Mouse (Mus musculus) spleen, adult 2 months (tissue): Measurements from ENCODE around the gene Il1r1. TPM values are rescaled to one million over a fixed set of nuclear protein-coding genes. Genes with fewer than 3 reads are reported as not detected.

Experiments
- DNase-seq, 2 experiments: peaks; one replicate each; pipeline versions ENCODE4 v3.0.0 to v3.0.0-alpha.2; 2012 to 2021; ENCODE audit warnings: low spot score in 2 of 2, low read depth in 1 of 2
- H3K27ac ChIP-seq: fragments of 200-500 bp; 2 replicates; pipeline ENCODE4 v1.5.1; 2012; ENCODE audit warnings: low read length, inconsistent platforms; ENCODE audit not compliant: insufficient read depth
- H3K27me3 ChIP-seq: fragments of 200-500 bp; 2 replicates; pipeline ENCODE4 v1.6.1; 2012; ENCODE audit warnings: mild to moderate bottlenecking, moderate library complexity, low read length, inconsistent platforms; ENCODE audit not compliant: control insufficient read depth, insufficient read depth
- H3K36me3 ChIP-seq: fragments of 200-500 bp; 2 replicates; pipeline ENCODE4 v1.6.1; 2012; ENCODE audit warnings: mild to moderate bottlenecking, low read length, inconsistent platforms; ENCODE audit not compliant: control insufficient read depth, insufficient read depth
- H3K4me1 ChIP-seq: fragments of 200-500 bp; 2 replicates; pipeline ENCODE4 v1.6.1; 2011; ENCODE audit warnings: inconsistent platforms; ENCODE audit not compliant: control insufficient read depth, insufficient read depth, insufficient read length
- H3K4me3 ChIP-seq: fragments of 200-500 bp; 2 replicates; pipeline ENCODE4 v1.5.1; 2011; ENCODE audit warnings: mild to moderate bottlenecking, inconsistent platforms; ENCODE audit not compliant: insufficient read depth, insufficient read length; ENCODE audit errors: extremely low read depth
- CTCF ChIP-seq: fragments of 200-500 bp; IDR thresholded peaks from 2 replicates; pipeline ENCODE4 v1.5.1; 2011; ENCODE audit warnings: mild to moderate bottlenecking, inconsistent platforms; ENCODE audit not compliant: insufficient read depth, insufficient read length, insufficient replicate concordance; ENCODE audit errors: extremely low read depth
- POLR2A ChIP-seq: fragments of 200-500 bp; IDR thresholded peaks from 2 replicates; pipeline ENCODE4 v1.6.1; 2011; ENCODE audit warnings: low read depth, low read length, inconsistent platforms
- WGBS: fragments of 180-500 bp; shearing (Covaris S2); methylation state at CpG from one replicate; pipeline ENCODE4 v1.1.7; 2018; 5-methylcytosine and 5-hydroxymethylcytosine counted together
- polyA plus RNA-seq: library from polyadenylated mRNA; depleted of rRNA; stranded (reverse); fragments of >200 nt; gene quantifications from 2 replicates; pipeline ENCODE4 v1.2.3, GENCODE M21; 2012

The Il1r1 gene
- polyA plus RNA-seq, 1 experiment = 3.9 TPM

GRCm38 (mm10) chr1:40229771-40230280 is 4.9 kb downstream of the Il1r1 start:
- Histone ChIP-seq H3K27ac (no peak overlapping the region), H3K36me3 (no peaks in the 10 kb centered on the region), H3K4me3 (no peak overlapping the region), H3K27me3 (no peaks in the 10 kb centered on the region), H3K4me1 (no peaks in the 10 kb centered on the region)
- TF ChIP-seq CTCF (no peak), POLR2A (no peak)
- 93% methylated on average over 3 of the region's 3 CpGs for WGBS
- DNase-seq = no peak

- no peak overlapping the region for H3K27ac ChIP-seq
- H3K36me3 ChIP-seq = no peaks in the 10 kb centered on the region
- DNase-seq = no peak
- WGBS = 49% methylated on average over 7 of the region's 7 CpGs
- H3K4me3 ChIP-seq = no peak overlapping the region
- H3K4me1 ChIP-seq = no peaks in the 10 kb centered on the region
- H3K27me3 ChIP-seq = no peaks in the 10 kb centered on the region
- TF ChIP-seq CTCF (no peak), POLR2A (no peak)
Measured at GRCm38 (mm10) chr1:40230336-40230735, 5.5 kb downstream of the Il1r1 start.

GRCm38 (mm10) chr1:40231116-40231515 is 6.2 kb downstream of the Il1r1 start:
- WGBS = 87% methylated on average over 3 of the region's 3 CpGs
- H3K36me3 ChIP-seq = no peaks in the 10 kb centered on the region
- H3K27me3 ChIP-seq = no peaks in the 10 kb centered on the region
- DNase-seq = no peak
- H3K4me3 ChIP-seq = no peak overlapping the region
- TF ChIP-seq CTCF (no peak), POLR2A (no peak)
- no peaks in the 10 kb centered on the region for H3K4me1 ChIP-seq
- no peak overlapping the region for H3K27ac ChIP-seq

DNA sequence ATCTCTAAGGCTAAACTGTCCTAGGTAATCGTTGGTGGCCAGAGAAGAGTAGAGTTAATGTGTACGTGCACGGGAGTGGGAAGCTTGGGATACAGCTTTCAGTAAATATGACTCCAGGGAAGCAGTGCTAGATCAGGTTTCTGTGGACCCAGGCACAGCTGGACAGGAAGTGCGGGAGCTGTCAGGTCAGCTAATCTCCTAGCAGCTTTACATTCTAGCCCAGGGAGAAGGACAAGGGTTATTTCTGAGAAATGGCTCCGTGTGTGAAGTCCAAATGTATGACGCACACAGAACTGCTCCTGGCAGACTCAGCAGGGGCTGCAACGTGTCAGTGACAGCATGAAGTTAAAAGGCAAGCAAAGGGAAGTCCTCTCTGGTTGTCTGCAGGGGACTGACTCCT is 8.3 kb downstream of the Il1r1 start:
- Histone ChIP-seq H3K36me3 (no peaks in the 10 kb centered on the region), H3K27ac (no peak overlapping the region), H3K4me1 (no peaks in the 10 kb centered on the region; the same call in 1 of the 2 replicates), H3K4me3 (no peak overlapping the region), H3K27me3 (no peaks in the 10 kb centered on the region)
- 79% methylated on average over 7 of the region's 7 CpGs for WGBS
- no peak for DNase-seq
- TF ChIP-seq CTCF = no peak

DNA sequence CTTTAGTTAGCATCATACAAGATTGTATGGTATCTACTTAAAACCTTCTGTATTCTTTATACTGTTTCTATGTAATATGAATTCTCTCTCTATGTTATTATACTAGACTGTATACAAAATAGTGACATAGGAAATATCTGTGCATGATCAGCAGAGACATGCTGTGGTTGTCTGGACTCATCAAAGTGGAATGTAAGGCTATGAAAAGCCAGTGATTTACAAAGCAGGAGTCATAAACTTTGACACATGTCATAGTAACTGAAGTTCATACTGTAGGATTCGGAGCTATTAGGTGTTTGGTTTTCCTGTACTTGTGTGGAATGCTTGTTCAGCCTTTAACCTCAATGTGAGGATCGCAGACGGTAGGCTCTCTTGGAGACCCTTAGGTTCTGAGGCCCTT is 8.7 kb downstream of the Il1r1 start:
- WGBS = 92% methylated on average over 3 of the region's 3 CpGs
- H3K4me1 ChIP-seq = no peaks in the 10 kb centered on the region; the same call in 1 of the 2 replicates
- no peak for TF ChIP-seq CTCF
- TF ChIP-seq POLR2A = no peak
- H3K4me3 ChIP-seq = no peak overlapping the region
- DNase-seq = no peak
- no peaks in the 10 kb centered on the region for H3K27me3 ChIP-seq
- H3K36me3 ChIP-seq = no peaks in the 10 kb centered on the region
- no peak overlapping the region for H3K27ac ChIP-seq

- no peak for TF ChIP-seq CTCF
- no peak for TF ChIP-seq POLR2A
- Histone ChIP-seq H3K27me3 (no peaks in the 10 kb centered on the region), H3K27ac (no peak overlapping the region), H3K36me3 (no peaks in the 10 kb centered on the region), H3K4me3 (no peak overlapping the region), H3K4me1 (no peaks in the 10 kb centered on the region; the same call in 1 of the 2 replicates)
- 83% methylated on average over 5 of the region's 5 CpGs for WGBS
- no peak for DNase-seq
Measured at GRCm38 (mm10) chr1:40235597-40236249, 10.8 kb downstream of the Il1r1 start.

DNA sequence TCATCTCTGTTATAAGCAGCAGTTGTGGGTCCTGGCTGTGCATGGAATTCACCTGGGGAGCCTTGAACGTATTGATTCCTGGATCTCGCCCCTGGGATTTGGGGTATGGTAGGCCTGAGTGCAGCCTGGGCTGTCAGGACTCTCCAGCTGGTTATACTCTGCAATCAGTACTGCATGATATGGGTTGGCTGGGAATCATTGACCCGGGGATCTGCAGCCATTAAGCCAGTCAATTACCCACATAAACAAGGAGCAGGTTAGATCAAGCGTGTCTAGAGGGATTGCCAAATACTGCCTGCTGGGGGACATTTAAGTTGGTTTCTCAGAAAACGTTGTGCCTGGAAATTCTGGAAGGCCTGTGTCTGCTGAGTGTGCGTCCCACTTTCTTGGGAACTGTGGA is 11.8 kb downstream of the Il1r1 start:
- WGBS = 89% methylated on average over 6 of the region's 6 CpGs
- H3K4me3 ChIP-seq = no peak overlapping the region
- TF ChIP-seq POLR2A (no peak), CTCF (no peak)
- no peaks in the 10 kb centered on the region; the same call in 1 of the 2 replicates for H3K27me3 ChIP-seq
- DNase-seq = no peak
- no peaks in the 10 kb centered on the region for H3K36me3 ChIP-seq
- H3K27ac ChIP-seq = no peak overlapping the region
- H3K4me1 ChIP-seq = peaks cover 2% of the 10 kb centered on the region; the same call in 1 of the 2 replicates
